Mouse (Mus musculus): Measurements from ENCODE around the gene Bicdl2. TPM values are rescaled to one million over a fixed set of nuclear protein-coding genes. Genes with fewer than 3 reads are reported as not detected.

Gene Bicdl2
- polyA plus RNA-seq, 1 experiment: not detected

DNA sequence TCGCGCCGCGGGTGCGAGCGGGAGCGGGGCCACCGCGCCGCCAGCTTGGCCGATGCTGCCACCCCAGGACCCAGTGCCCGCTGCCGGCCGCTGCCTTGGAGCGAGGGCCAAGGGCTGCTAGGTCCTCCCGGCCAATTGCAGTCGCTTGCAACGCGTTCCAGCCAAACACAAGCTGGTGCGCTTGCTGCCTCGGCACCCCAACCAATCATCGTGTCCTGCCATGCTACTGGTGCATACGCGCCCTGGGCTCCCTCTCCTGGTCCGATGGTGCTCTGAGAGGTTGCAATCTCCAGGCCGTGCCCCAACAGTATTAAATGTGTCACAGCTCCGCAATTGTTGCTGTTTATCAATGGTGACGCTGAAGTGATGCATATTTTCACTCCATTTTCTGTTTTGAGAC, 39.8 kb downstream of the Bicdl2 start:
- no peaks in the 10 kb centered on the region for H3K36me3 ChIP-seq (replicated peaks; ENCODE audit: low read length)
- peak overlapping the region; percentile 93 for H3K4me3 ChIP-seq (replicated peaks)
- TF ChIP-seq GATA1 (IDR thresholded peaks at IDR 0.05; ENCODE audit: borderline replicate concordance, low read length) (no peak), FLI1 (IDR thresholded peaks at IDR 0.05; ENCODE audit: low read length) (no peak)
- H3K9me3 ChIP-seq: no peaks in the 10 kb centered on the region
- peaks cover 17% of the 10 kb centered on the region for H3K4me1 ChIP-seq
- peaks cover 66% of the 10 kb centered on the region for H3K27me3 ChIP-seq (replicated peaks)

GRCm38 (mm10) chr17:23703301-23703700, 43.0 kb downstream of the Bicdl2 start:
- H3K36me3 ChIP-seq (replicated peaks; ENCODE audit: low read length): no peaks in the 10 kb centered on the region
- H3K4me3 ChIP-seq (replicated peaks): no peak overlapping the region
- peaks cover 15% of the 10 kb centered on the region for H3K4me1 ChIP-seq
- peaks cover 69% of the 10 kb centered on the region for H3K27me3 ChIP-seq (replicated peaks)
- H3K9me3 ChIP-seq: no peaks in the 10 kb centered on the region
- no peak for TF ChIP-seq FLI1 (IDR thresholded peaks at IDR 0.05; ENCODE audit: low read length)
- no peak for TF ChIP-seq GATA1 (IDR thresholded peaks at IDR 0.05; ENCODE audit: borderline replicate concordance, low read length)

- H3K27me3 ChIP-seq (replicated peaks): peaks cover 64% of the 10 kb centered on the region
- TF ChIP-seq GATA1 (IDR thresholded peaks at IDR 0.05; ENCODE audit: borderline replicate concordance, low read length): no peak
- TF ChIP-seq FLI1 (IDR thresholded peaks at IDR 0.05; ENCODE audit: low read length): no peak
- peaks cover 8% of the 10 kb centered on the region for H3K4me1 ChIP-seq
Observed at GRCm38 (mm10) chr17:23704741-23705140, 44.4 kb downstream of the Bicdl2 start.

DNA sequence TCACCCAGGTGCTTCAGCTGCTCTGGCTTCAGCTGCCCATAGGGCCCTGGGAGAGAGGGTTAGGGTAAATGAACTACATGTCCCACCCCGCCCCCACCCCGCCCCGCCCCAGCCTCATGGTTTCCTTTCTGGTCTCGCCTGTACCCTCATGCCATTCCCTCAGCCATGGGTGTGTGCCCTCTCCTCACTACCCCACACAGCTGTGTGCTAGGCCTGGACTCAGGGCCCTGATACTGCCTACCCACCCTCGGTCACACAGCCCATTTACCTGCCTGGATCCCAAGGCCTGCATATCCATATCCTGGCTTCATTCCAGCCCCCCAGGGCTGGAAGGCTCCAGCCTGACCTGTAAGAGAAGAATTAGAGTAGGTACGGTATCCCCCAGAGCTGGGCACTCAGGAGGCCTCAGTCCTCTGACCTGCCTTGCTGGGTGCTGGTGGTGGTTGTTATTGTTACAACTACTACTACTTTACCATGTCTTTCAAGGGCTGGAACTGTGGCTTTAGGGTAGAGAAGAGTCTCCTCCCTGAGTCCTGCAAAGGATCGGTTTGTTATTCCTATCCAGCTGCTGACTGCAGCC, 45.3 kb downstream of the Bicdl2 start:
- Histone ChIP-seq H3K4me3 (replicated peaks) (no peak overlapping the region), H3K4me1 (no peaks in the 10 kb centered on the region; the same call in 1 of the 2 replicates), H3K9me3 (no peaks in the 10 kb centered on the region), H3K27me3 (replicated peaks) (peaks cover 65% of the 10 kb centered on the region), H3K36me3 (replicated peaks; ENCODE audit: low read length) (no peaks in the 10 kb centered on the region)
- TF ChIP-seq GATA1 (IDR thresholded peaks at IDR 0.05; ENCODE audit: borderline replicate concordance, low read length) (no peak), FLI1 (IDR thresholded peaks at IDR 0.05; ENCODE audit: low read length) (no peak)

More at GRCm38 (mm10) chr17:23704741-23705140, 44.4 kb downstream of the Bicdl2 start:
- no peaks in the 10 kb centered on the region for H3K9me3 ChIP-seq
- H3K4me3 ChIP-seq (replicated peaks): no peak overlapping the region
- no peaks in the 10 kb centered on the region for H3K36me3 ChIP-seq (replicated peaks; ENCODE audit: low read length)

DNA sequence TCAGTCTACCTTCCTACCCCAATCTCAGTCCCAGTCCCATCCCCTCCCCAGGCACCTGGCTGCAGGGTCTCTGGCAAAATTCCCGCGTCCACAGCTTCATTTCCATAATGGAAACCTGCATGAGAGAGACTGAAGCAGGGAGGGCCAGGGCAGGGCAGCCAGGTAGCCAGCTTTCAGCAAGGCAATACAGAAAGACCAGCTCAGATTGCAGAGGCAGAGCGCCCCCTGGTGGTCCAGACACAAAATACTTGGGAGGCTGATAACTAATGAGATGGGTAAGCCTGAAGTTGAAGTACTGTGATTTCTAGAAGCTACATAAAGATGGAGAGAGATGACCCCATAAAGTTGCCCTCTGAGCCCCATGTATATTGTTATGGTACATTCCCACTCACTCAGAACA, 45.9 kb downstream of the Bicdl2 start:
- Histone ChIP-seq H3K9me3 (no peaks in the 10 kb centered on the region), H3K27me3 (replicated peaks) (peaks cover 65% of the 10 kb centered on the region), H3K4me3 (replicated peaks) (no peak overlapping the region), H3K4me1 (no peaks in the 10 kb centered on the region), H3K36me3 (replicated peaks; ENCODE audit: low read length) (no peaks in the 10 kb centered on the region)
- TF ChIP-seq GATA1 (IDR thresholded peaks at IDR 0.05; ENCODE audit: borderline replicate concordance, low read length) (no peak), FLI1 (IDR thresholded peaks at IDR 0.05; ENCODE audit: low read length) (no peak)

DNA sequence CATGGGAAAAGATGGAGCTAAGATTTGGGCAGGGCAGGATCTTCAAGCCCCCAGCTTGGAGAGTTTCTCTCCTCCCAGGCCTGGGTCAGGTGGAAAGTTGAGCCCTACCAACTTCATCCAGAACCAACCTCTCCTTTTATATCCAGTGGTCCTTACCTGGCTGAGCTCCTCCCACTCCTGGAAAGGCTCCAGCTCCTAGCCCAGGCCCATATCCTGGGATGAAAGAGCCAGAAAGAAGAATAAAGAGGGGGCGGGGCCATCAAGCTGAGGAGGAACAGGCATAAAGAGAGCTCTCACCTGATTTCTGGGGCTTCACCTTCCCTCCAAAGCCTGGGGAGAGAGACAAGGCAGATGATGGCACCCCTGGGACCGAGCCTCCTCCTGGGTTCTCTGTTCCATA, 56.7 kb downstream of the Bicdl2 start:
- H3K27me3 ChIP-seq (replicated peaks): peaks cover 73% of the 10 kb centered on the region
- H3K4me1 ChIP-seq: peaks cover 6% of the 10 kb centered on the region; the same call in 1 of the 2 replicates
- no peak overlapping the region for H3K4me3 ChIP-seq (replicated peaks)
- no peaks in the 10 kb centered on the region for H3K9me3 ChIP-seq
- TF ChIP-seq FLI1 (IDR thresholded peaks at IDR 0.05; ENCODE audit: low read length): no peak
- TF ChIP-seq GATA1 (IDR thresholded peaks at IDR 0.05; ENCODE audit: borderline replicate concordance, low read length): no peak
- no peaks in the 10 kb centered on the region for H3K36me3 ChIP-seq (replicated peaks; ENCODE audit: low read length)

Other genes with a start within 250 kb of the Bicdl2 start
- 0.01 TPM in 1 of 2 replicates, not detected in the other for gene Vmn2r117, start 180.8 kb upstream of the Bicdl2 start, polyA plus RNA-seq (2012; ENCODE audit: insufficient read depth, low replicate concordance)
- gene Zfp213, start 96.3 kb upstream of the Bicdl2 start, polyA plus RNA-seq (2012; ENCODE audit: insufficient read depth, low replicate concordance): 4.9 and 8.0 TPM in 2 replicates
- gene Zfp13, start 61.0 kb upstream of the Bicdl2 start, polyA plus RNA-seq (2012; ENCODE audit: insufficient read depth, low replicate concordance): 0.96 TPM in 1 of 2 replicates, not detected in the other
- gene Zscan10, start 59.6 kb upstream of the Bicdl2 start, polyA plus RNA-seq (2012; ENCODE audit: insufficient read depth, low replicate concordance): not detected in 2 replicates
- gene Mmp25, start 15.2 kb upstream of the Bicdl2 start, polyA plus RNA-seq (2012; ENCODE audit: insufficient read depth, low replicate concordance): not detected in 2 replicates
- gene Hcfc1r1, start 13.1 kb downstream of the Bicdl2 start, polyA plus RNA-seq (2012; ENCODE audit: insufficient read depth, low replicate concordance): 263 and 516 TPM in 2 replicates
- gene Thoc6, start 13.4 kb downstream of the Bicdl2 start, polyA plus RNA-seq (2012; ENCODE audit: insufficient read depth, low replicate concordance): 67.3 and 89.9 TPM in 2 replicates
- 3.1 TPM in 1 of 2 replicates, not detected in the other for gene Tnfrsf12a, start 17.0 kb downstream of the Bicdl2 start, polyA plus RNA-seq (2012; ENCODE audit: insufficient read depth, low replicate concordance)
- gene Cldn6, start 18.7 kb downstream of the Bicdl2 start, polyA plus RNA-seq (2012; ENCODE audit: insufficient read depth, low replicate concordance): 0.48 TPM in 1 of 2 replicates, not detected in the other
- gene Cldn9, start 23.5 kb downstream of the Bicdl2 start, polyA plus RNA-seq (2012; ENCODE audit: insufficient read depth, low replicate concordance): not detected in 2 replicates
- gene 1520401A03Rik, start 62.3 kb downstream of the Bicdl2 start, polyA plus RNA-seq (2012; ENCODE audit: insufficient read depth, low replicate concordance): 0.22 TPM in 1 of 2 replicates, not detected in the other
- 43.9 and 71.2 TPM in 2 replicates for gene Pkmyt1, start 65.8 kb downstream of the Bicdl2 start, polyA plus RNA-seq (2012; ENCODE audit: insufficient read depth, low replicate concordance)
- gene Paqr4, start 80.4 kb downstream of the Bicdl2 start, polyA plus RNA-seq (2012; ENCODE audit: insufficient read depth, low replicate concordance): 1.7 TPM in 1 of 2 replicates, not detected in the other
- not detected in 2 replicates for gene Kremen2, start 85.3 kb downstream of the Bicdl2 start, polyA plus RNA-seq (2012; ENCODE audit: insufficient read depth, low replicate concordance)
- gene Flywch1, start 111.1 kb downstream of the Bicdl2 start, polyA plus RNA-seq (2012; ENCODE audit: insufficient read depth, low replicate concordance): 6.0 and 53.7 TPM in 2 replicates
- 17.2 and 29.2 TPM in 2 replicates for gene Flywch2, start 125.6 kb downstream of the Bicdl2 start, polyA plus RNA-seq (2012; ENCODE audit: insufficient read depth, low replicate concordance)
- 117 and 357 TPM in 2 replicates for gene Srrm2, start 130.0 kb downstream of the Bicdl2 start, polyA plus RNA-seq (2012; ENCODE audit: insufficient read depth, low replicate concordance)
- gene Elob, start 168.6 kb downstream of the Bicdl2 start, polyA plus RNA-seq (2012; ENCODE audit: insufficient read depth, low replicate concordance): 484 and 719 TPM in 2 replicates
- not detected in 2 replicates for gene Prss33, start 175.6 kb downstream of the Bicdl2 start, polyA plus RNA-seq (2012; ENCODE audit: insufficient read depth, low replicate concordance)
- not detected in 2 replicates for gene Prss32, start 183.3 kb downstream of the Bicdl2 start, polyA plus RNA-seq (2012; ENCODE audit: insufficient read depth, low replicate concordance)
- 0.28 TPM in 1 of 2 replicates, not detected in the other for gene Prss41, start 183.7 kb downstream of the Bicdl2 start, polyA plus RNA-seq (2012; ENCODE audit: insufficient read depth, low replicate concordance)
- not detected in 2 replicates for gene Prss21, start 207.6 kb downstream of the Bicdl2 start, polyA plus RNA-seq (2012; ENCODE audit: insufficient read depth, low replicate concordance)
- gene Dcpp1, start 220.4 kb downstream of the Bicdl2 start, polyA plus RNA-seq (2012; ENCODE audit: insufficient read depth, low replicate concordance): not detected in 2 replicates
- not detected in 2 replicates for gene Dcpp2, start 220.4 kb downstream of the Bicdl2 start, polyA plus RNA-seq (2012; ENCODE audit: insufficient read depth, low replicate concordance)

Measured in megakaryocyte, embryonic 14.5 days (primary cell).